In genomic region chr13:36367712-36368491, GRCm38 (mm10) we compare ENCODE assay signal across 10 mouse cellular contexts.
A peak's percentile ranks its signal among the peaks of the same experiment; 100 is the strongest.
DNase-seq lines count a peak whose midpoint lies in the region; ATAC-seq and TF ChIP-seq lines count a peak whose summit lies in the region.
"Had no signal": no experiment of that assay in that cellular context is flagged by ENCODE, and none has a peak within 500 bp of the region (broad histone marks: within the 10 kb centered on the region; RNA-seq: fewer than 3 reads in every experiment).

No protein-coding gene starts in this region.

- H3K9ac ChIP-seq in forebrain, embryonic 14.5 days (ENCODE audit: low read length), result no peak overlapping the region
- H3K9ac ChIP-seq in forebrain, postnatal 0 days, result no peak overlapping the region
- no peak overlapping the region for H3K9ac ChIP-seq in midbrain, embryonic 15.5 days
- H3K9ac ChIP-seq in midbrain, embryonic 16.5 days (ENCODE audit: low read depth, low read length), result no peak overlapping the region
- H3K9ac ChIP-seq: liver, embryonic 14.5 days had no signal

- no peaks in the 10 kb centered on the region for H3K9me3 ChIP-seq in forebrain, embryonic 14.5 days (replicated peaks; ENCODE audit: control insufficient read depth, low read length)
- no peaks in the 10 kb centered on the region for H3K9me3 ChIP-seq in forebrain, postnatal 0 days (ENCODE audit: low read length)
- no peaks in the 10 kb centered on the region for H3K9me3 ChIP-seq in midbrain, embryonic 15.5 days
- H3K9me3 ChIP-seq in midbrain, embryonic 16.5 days (replicated peaks; ENCODE audit: control insufficient read depth, low read length, poor library complexity, severe bottlenecking), result no peaks in the 10 kb centered on the region

- peaks cover 6% of the 10 kb centered on the region; the same call in 1 of the 2 replicates for H3K4me1 ChIP-seq in forebrain, embryonic 14.5 days (ENCODE audit: control insufficient read depth, insufficient read depth, low read length)
- H3K4me1 ChIP-seq in forebrain, postnatal 0 days (ENCODE audit: insufficient read depth), result no peaks in the 10 kb centered on the region
- peaks cover 7% of the 10 kb centered on the region for H3K4me1 ChIP-seq in midbrain, embryonic 15.5 days
- H3K4me1 ChIP-seq in midbrain, embryonic 16.5 days (ENCODE audit: control insufficient read depth, insufficient read depth, low read length), result peaks cover 3% of the 10 kb centered on the region; the same call in 1 of the 2 replicates

- H3K4me3 ChIP-seq in forebrain, embryonic 14.5 days (ENCODE audit: low read depth, low read length), result no peak overlapping the region
- H3K4me3 ChIP-seq in forebrain, postnatal 0 days (ENCODE audit: low read depth, low read length), result no peak overlapping the region
- no peak overlapping the region for H3K4me3 ChIP-seq in midbrain, embryonic 15.5 days
- no peak overlapping the region for H3K4me3 ChIP-seq in midbrain, embryonic 16.5 days (ENCODE audit: low read depth, low read length)
- H3K4me3 ChIP-seq: gastrocnemius, adult 2 months had no signal

- H3K4me2 ChIP-seq in forebrain, embryonic 14.5 days (ENCODE audit: low read length), result no peak overlapping the region
- no peak overlapping the region for H3K4me2 ChIP-seq in forebrain, postnatal 0 days (ENCODE audit: low read depth)
- no peak overlapping the region for H3K4me2 ChIP-seq in midbrain, embryonic 15.5 days
- H3K4me2 ChIP-seq in midbrain, embryonic 16.5 days (ENCODE audit: low read length), result no peak overlapping the region

- no peaks in the 10 kb centered on the region for H3K36me3 ChIP-seq in forebrain, embryonic 14.5 days (ENCODE audit: control insufficient read depth, insufficient read depth, low read length)
- H3K36me3 ChIP-seq in forebrain, postnatal 0 days (ENCODE audit: insufficient read depth), result no peaks in the 10 kb centered on the region
- no peaks in the 10 kb centered on the region for H3K36me3 ChIP-seq in midbrain, embryonic 15.5 days (replicated peaks)
- H3K36me3 ChIP-seq in midbrain, embryonic 16.5 days (ENCODE audit: control insufficient read depth, insufficient read depth, low read length), result no peaks in the 10 kb centered on the region

- 0 out of 2 replicates have a peak, but pooled peaks have one; percentile 23 for ATAC-seq in forebrain, embryonic 14.5 days
- ATAC-seq in forebrain, postnatal 0 days, result no peak
- 0 out of 2 replicates have a peak, but pooled peaks have one; percentile 29 for ATAC-seq in midbrain, embryonic 15.5 days (replicated peaks)
- no peak for ATAC-seq in midbrain, embryonic 16.5 days
- ATAC-seq in erythroid progenitor cell, adult 5-6 weeks (replicated peaks; ENCODE audit: low FRiP score, poor library complexity, severe bottlenecking), result no peak

- peak; percentile 3 for DNase-seq in forebrain, embryonic 14.5 days (ENCODE audit: low spot score)
- DNase-seq in forebrain, postnatal 0 days, result no peak
- peak; percentile 35 to 37 for DNase-seq in layer of hippocampus, postnatal 14 days (ENCODE audit: low spot score in 2 of 2)
- DNase-seq in thymus, postnatal 14 days, result peak; percentile 16
- no peak for DNase-seq in urinary bladder, postnatal 25 days (ENCODE audit: low spot score)
- DNase-seq: gastrocnemius, adult 2 months had no signal

- no peak overlapping the region for H3K27ac ChIP-seq in forebrain, embryonic 14.5 days (ENCODE audit: low read depth, low read length)
- no peak overlapping the region for H3K27ac ChIP-seq in forebrain, postnatal 0 days (ENCODE audit: low read depth, low read length)
- H3K27ac ChIP-seq in midbrain, embryonic 15.5 days, result peak overlapping the region; percentile 63
- H3K27ac ChIP-seq in midbrain, embryonic 16.5 days (ENCODE audit: low read length), result no peak overlapping the region
- H3K27ac ChIP-seq: gastrocnemius, adult 2 months; liver, embryonic 14.5 days had no signal

- H3K27me3 ChIP-seq in forebrain, embryonic 14.5 days (replicated peaks; ENCODE audit: control insufficient read depth, insufficient read depth, low read length), result no peaks in the 10 kb centered on the region
- H3K27me3 ChIP-seq in forebrain, postnatal 0 days (ENCODE audit: insufficient read depth, low read length), result no peaks in the 10 kb centered on the region
- no peaks in the 10 kb centered on the region for H3K27me3 ChIP-seq in midbrain, embryonic 15.5 days (replicated peaks)
- no peaks in the 10 kb centered on the region for H3K27me3 ChIP-seq in midbrain, embryonic 16.5 days (ENCODE audit: control insufficient read depth, insufficient read depth, low read depth, low read length)

- TF ChIP-seq CTCF in forebrain, postnatal 0 days (IDR thresholded peaks at IDR 0.05; ENCODE audit: low read depth), result no peak

Comparison
In these comparisons a context has a peak if more than half of its experiments do, and no peak if none do; other contexts are left out.
1. ATAC-seq: peak in forebrain, embryonic 14.5 days (single experiment) and midbrain, embryonic 15.5 days (single experiment); none in forebrain, postnatal 0 days (single experiment), midbrain, embryonic 16.5 days (single experiment) and erythroid progenitor cell, adult 5-6 weeks (single experiment).
2. DNase-seq: peak in forebrain, embryonic 14.5 days (single experiment), layer of hippocampus, postnatal 14 days (2 of 2) and thymus, postnatal 14 days (single experiment); none in forebrain, postnatal 0 days (single experiment) and urinary bladder, postnatal 25 days (single experiment).